Mouse (Mus musculus) megakaryocyte, embryonic 14.5 days (primary cell): ENCODE results near the gene Tank.

ENCODE experiments used
- FLI1 ChIP-seq: IDR thresholded peaks from 2 replicates; pipeline ENCODE4 v1.6.1; 2012; ENCODE audit warnings: low read length, inconsistent platforms, mixed read lengths
- GATA1 ChIP-seq: IDR thresholded peaks from 3 replicates; pipeline ENCODE4 v1.6.1; 2012; ENCODE audit warnings: mixed read lengths, low read length, inconsistent platforms, borderline replicate concordance

- no peak for TF ChIP-seq GATA1
- no peak for TF ChIP-seq FLI1
Observed at GRCm38 (mm10) chr2:61580555-61581080, 2.2 kb downstream of the Tank start.
